Comparison of ENCODE assay signal across 16 mouse cellular contexts in genomic region chr17:84633443-84633842, GRCm38 (mm10). TPM values are rescaled to one million over a fixed set of nuclear protein-coding genes. Genes with fewer than 3 reads are reported as not detected.
DNase-seq lines count a peak whose midpoint lies in the region; ATAC-seq and TF ChIP-seq lines count a peak whose summit lies in the region.
"Had no signal": no experiment of that assay in that cellular context is flagged by ENCODE, and none has a peak within 500 bp of the region (broad histone marks: within the 10 kb centered on the region; RNA-seq: fewer than 3 reads in every experiment).

No protein-coding gene starts in this region.

- TF ChIP-seq RAD21 in MEL (IDR thresholded peaks at IDR 0.05; ENCODE audit: low read depth, low read length): no peak

- peak; percentile 63 for DNase-seq in CD4-positive helper T cell, adult 2 months (ENCODE audit: low read depth, low spot score)
- DNase-seq in MEL (ENCODE audit: low read depth, low spot score): peak; percentile 9
- no peak for DNase-seq in liver, postnatal 0 days
- peak; percentile 63 for DNase-seq in thymus, adult 2 months
- DNase-seq in left cerebral cortex, adult 2 months (ENCODE audit: extremely low spot score in 1 of 2, low spot score in 2 of 2): no peak
- DNase-seq in adrenal gland, adult 8-10 months: no peak
- DNase-seq in urinary bladder, postnatal 36 days (ENCODE audit: low spot score in 2 of 2): no peak
- DNase-seq: cerebellum, adult 11 months; kidney, postnatal 14 days had no signal

- TF ChIP-seq CTCF in MEL (IDR thresholded peaks at IDR 0.05 in 2 of 3, conservative IDR thresholded peaks at IDR 0.05 in 1 of 3; ENCODE audit: control insufficient read depth in 1 of 3, insufficient read depth in 1 of 3, low read depth in 2 of 3, low read length in 3 of 3, poor library complexity in 1 of 3, severe bottlenecking in 1 of 3): no peak
- no peak for TF ChIP-seq CTCF in liver, postnatal 0 days (IDR thresholded peaks at IDR 0.05; ENCODE audit: low read depth)
- TF ChIP-seq CTCF in thymus, adult 2 months (IDR thresholded peaks at IDR 0.05; ENCODE audit: borderline replicate concordance, control insufficient read depth, extremely low read depth, insufficient read depth, low read length, poor library complexity): no peak
- no peak for TF ChIP-seq CTCF in left cerebral cortex, adult 2 months (IDR thresholded peaks at IDR 0.05)

- 40% methylated on average over 13 of the region's 13 CpGs for WGBS in liver, postnatal 0 days (ENCODE audit: insufficient replicate concordance)
- WGBS in thymus, adult 2 months: 7% methylated on average over 13 of the region's 13 CpGs

- H3K79me2 ChIP-seq in MEL (ENCODE audit: control insufficient read depth, insufficient read depth, low read length, poor library complexity): no peaks in the 10 kb centered on the region

- H3K4me1 ChIP-seq in MEL (ENCODE audit: control insufficient read depth in 1 of 2, insufficient read depth in 2 of 2, low read length in 2 of 2): no peaks in the 10 kb centered on the region
- no peaks in the 10 kb centered on the region for H3K4me1 ChIP-seq in liver, postnatal 0 days (ENCODE audit: insufficient read depth)
- H3K4me1 ChIP-seq in thymus, adult 2 months (replicated peaks; ENCODE audit: control insufficient read depth, insufficient read depth, low read length): peaks cover 15% of the 10 kb centered on the region

- peak overlapping the region; percentile 27; the same call in 1 of the 2 replicates for H3K4me2 ChIP-seq in liver, postnatal 0 days (ENCODE audit: low read depth, low read length)
- H3K4me2 ChIP-seq: limb, embryonic 15.5 days had no signal

- H3K27me3 ChIP-seq in MEL (ENCODE audit: control insufficient read depth in 1 of 2, insufficient read depth in 2 of 2, low read length in 2 of 2): peaks cover 2 to 4% of the 10 kb centered on the region in 2 experiments; a peak in 3 of 4 replicates
- no peaks in the 10 kb centered on the region for H3K27me3 ChIP-seq in liver, postnatal 0 days (ENCODE audit: insufficient read depth, low read length)
- no peaks in the 10 kb centered on the region for H3K27me3 ChIP-seq in thymus, adult 2 months (ENCODE audit: control insufficient read depth, insufficient read depth, low read length)
- H3K27me3 ChIP-seq: limb, embryonic 15.5 days had no signal

- no peak overlapping the region for H3K27ac ChIP-seq in MEL (ENCODE audit: control insufficient read depth, low read depth, low read length)
- peak overlapping the region; percentile 16; the same call in 1 of the 2 replicates for H3K27ac ChIP-seq in liver, postnatal 0 days (ENCODE audit: low read depth)
- H3K27ac ChIP-seq in thymus, adult 2 months (ENCODE audit: control insufficient read depth, insufficient read depth, low read length): no peak overlapping the region
- no peak overlapping the region for H3K27ac ChIP-seq in left cerebral cortex, adult 2 months
- H3K27ac ChIP-seq: limb, embryonic 15.5 days had no signal

- no peak overlapping the region for H3K9ac ChIP-seq in MEL (ENCODE audit: control insufficient read depth, low read depth, low read length, poor library complexity, severe bottlenecking)
- H3K9ac ChIP-seq in liver, postnatal 0 days (replicated peaks): no peak overlapping the region
- H3K9ac ChIP-seq: limb, embryonic 15.5 days had no signal

- TF ChIP-seq EP300 in MEL (IDR thresholded peaks at IDR 0.05; ENCODE audit: low read depth in 1 of 2, low read length in 2 of 2): no peak
- no peak for TF ChIP-seq EP300 in liver, postnatal 0 days (IDR thresholded peaks at IDR 0.05; ENCODE audit: low read depth)

- H3K4me3 ChIP-seq in MEL (ENCODE audit: control insufficient read depth in 1 of 2, insufficient read depth in 1 of 2, low read depth in 2 of 2, low read length in 2 of 2): no peak overlapping the region
- no peak overlapping the region for H3K4me3 ChIP-seq in liver, postnatal 0 days (ENCODE audit: low read depth, low read length)
- no peak overlapping the region for H3K4me3 ChIP-seq in thymus, adult 2 months (ENCODE audit: control insufficient read depth, insufficient read depth, low read length)
- no peak overlapping the region for H3K4me3 ChIP-seq in left cerebral cortex, adult 2 months
- H3K4me3 ChIP-seq: erythroblast, embryonic 14.5 days; limb, embryonic 15.5 days had no signal

- no peak for ATAC-seq in liver, postnatal 0 days
- ATAC-seq: midbrain, embryonic 16.5 days had no signal

- no peaks in the 10 kb centered on the region for H3K36me3 ChIP-seq in MEL (ENCODE audit: control insufficient read depth in 1 of 2, insufficient read depth in 2 of 2, low read length in 2 of 2)
- no peaks in the 10 kb centered on the region for H3K36me3 ChIP-seq in liver, postnatal 0 days (replicated peaks; ENCODE audit: insufficient read depth, low read length)
- no peaks in the 10 kb centered on the region for H3K36me3 ChIP-seq in thymus, adult 2 months (ENCODE audit: control insufficient read depth, insufficient read depth, low read length)
- H3K36me3 ChIP-seq: limb, embryonic 15.5 days had no signal

- TF ChIP-seq POLR2A in MEL (IDR thresholded peaks at IDR 0.05; ENCODE audit: control insufficient read depth in 1 of 2, insufficient read depth in 1 of 2, low read depth in 1 of 2, low read length in 2 of 2, poor library complexity in 1 of 2): no peak
- TF ChIP-seq POLR2A in thymus, adult 2 months (IDR thresholded peaks at IDR 0.05; ENCODE audit: control insufficient read depth, extremely low read depth, insufficient read depth, low read length, poor library complexity): no peak

- intact Hi-C loops in left cerebral cortex, adult 2 months (cut with DNase I): no loop called here

- H3K9me3 ChIP-seq in MEL (replicated peaks; ENCODE audit: insufficient read depth, low read length): no peaks in the 10 kb centered on the region
- H3K9me3 ChIP-seq in liver, postnatal 0 days (ENCODE audit: low read length): no peaks in the 10 kb centered on the region
- H3K9me3 ChIP-seq: limb, embryonic 15.5 days had no signal

TF ChIP-seq in MEL, 35 proteins besides CTCF, POLR2A, EP300 and RAD21:
- TF ChIP-seq BHLHE40 (IDR thresholded peaks at IDR 0.05; ENCODE audit: borderline replicate concordance, low read depth, low read length): peak; percentile 65; the same call in 1 of the 2 replicates
- no peak for TF ChIP-seq JUND (IDR thresholded peaks at IDR 0.05; ENCODE audit: low read depth, low read length)

RNA-seq across cellular contexts. Expression of gene Dync2li1, which starts 7.1 kb away (rescaled TPM):
- not detected in 2 replicates for total RNA-seq in MEL (2012; rRNA removed)
- polyA plus RNA-seq in MEL (2012; ENCODE audit: insufficient read depth in 1 of 2, insufficient read length in 2 of 2, low read depth in 1 of 2, low replicate concordance in 2 of 2, missing spikeins in 1 of 2): under 1 TPM in 1 of 2 experiments, not detected in 1; 0.08 TPM
- 2.4 and 3.4 TPM in 2 replicates for polyA plus RNA-seq in liver, postnatal 0 days (2015; fragmentation: Nextera tagmentation; extraction: Ambion mirVana)
- 0.84 and 1.1 TPM in 2 replicates for polyA plus RNA-seq in thymus, adult 2 months (2012; rRNA removed)
- total RNA-seq in left cerebral cortex, adult 2 months (2021): 10 to 100 TPM; 19.4 to 23.5 TPM
- 10 to 100 TPM; 17.8 to 47.6 (median 29.7) TPM for total RNA-seq in adrenal gland, adult 8-10 months (2022)
- polyA plus RNA-seq: erythroblast, embryonic 14.5 days had no signal

RNA-seq across cellular contexts. Expression of gene Abcg8, which starts 42.7 kb away (rescaled TPM):
- not detected in 2 replicates for total RNA-seq in MEL (2012; rRNA removed)
- polyA plus RNA-seq in MEL (2012; ENCODE audit: insufficient read depth in 1 of 2, insufficient read length in 2 of 2, low read depth in 1 of 2, low replicate concordance in 2 of 2, missing spikeins in 1 of 2): not detected
- 5.6 and 7.4 TPM in 2 replicates for polyA plus RNA-seq in liver, postnatal 0 days (2015; fragmentation: Nextera tagmentation; extraction: Ambion mirVana)
- 0.65 and 0.74 TPM in 2 replicates for polyA plus RNA-seq in thymus, adult 2 months (2012; rRNA removed)
- total RNA-seq in left cerebral cortex, adult 2 months (2021): not detected
- not detected for total RNA-seq in adrenal gland, adult 8-10 months (2022)
- polyA plus RNA-seq: erythroblast, embryonic 14.5 days; frontal cortex, adult 2 months; heart, postnatal 0 days had no signal

RNA-seq across cellular contexts. Expression of gene Abcg5, which starts 49.4 kb away (rescaled TPM):
- not detected in 2 replicates for total RNA-seq in MEL (2012; rRNA removed)
- polyA plus RNA-seq in MEL (2012; ENCODE audit: insufficient read depth in 1 of 2, insufficient read length in 2 of 2, low read depth in 1 of 2, low replicate concordance in 2 of 2, missing spikeins in 1 of 2): not detected
- polyA plus RNA-seq in liver, postnatal 0 days (2015; fragmentation: Nextera tagmentation; extraction: Ambion mirVana): 9.3 and 12.7 TPM in 2 replicates
- polyA plus RNA-seq in thymus, adult 2 months (2012; rRNA removed): 0.85 and 1.1 TPM in 2 replicates
- total RNA-seq in left cerebral cortex, adult 2 months (2021): not detected
- total RNA-seq in adrenal gland, adult 8-10 months (2022): under 1 TPM in 1 of 4 experiments, not detected in 3; 0.21 TPM
- total RNA-seq: gastrocnemius, postnatal 4 days; left cerebral cortex, adult 18-20 months had no signal
- polyA plus RNA-seq: erythroblast, embryonic 14.5 days; frontal cortex, adult 2 months; heart, postnatal 0 days had no signal

Comparison
In these comparisons a context has a peak if more than half of its experiments do, and no peak if none do; other contexts are left out.
1. DNase-seq: peak in CD4-positive helper T cell, adult 2 months (single experiment), MEL (single experiment) and thymus, adult 2 months (single experiment); none in liver, postnatal 0 days (single experiment), left cerebral cortex, adult 2 months (0 of 2), adrenal gland, adult 8-10 months (single experiment) and urinary bladder, postnatal 36 days (0 of 2).
2. RNA of gene Dync2li1, which starts 7.1 kb away (total RNA-seq): 17.8 to 47.6 TPM in adrenal gland, adult 8-10 months and 19.4 to 23.5 TPM in left cerebral cortex, adult 2 months; not detected in MEL; every median in the first group is over 10 times any median in the second.